Mouse (Mus musculus) layer of hippocampus, postnatal 10 days (tissue): Measurements from ENCODE around the gene Tex50. TPM values are rescaled to one million over a fixed set of nuclear protein-coding genes. Genes with fewer than 3 reads are reported as not detected.

Source experiments
- DNase-seq, 2 experiments: peaks; one replicate each; pipeline ENCODE4 v3.0.0; 2021; ENCODE audit warnings: low spot score in 2 of 2
- total RNA-seq, 2 experiments: library from RNA; stranded (reverse); gene quantifications; 2 replicates each; pipeline ENCODE4 v1.2.3; 2021

The Tex50 gene
- total RNA-seq, 2 experiments from 2014 or later, result not detected

- no peak for DNase-seq
These were observed 32.7 kb downstream of the Tex50 start for GRCm38 (mm10) chr1:161126461-161126860.

GRCm38 (mm10) chr1:161122661-161123418 is 36.3 kb downstream of the Tex50 start:
- no peak for DNase-seq

GRCm38 (mm10) chr1:161114591-161114990 is 44.5 kb downstream of the Tex50 start:
- no peak for DNase-seq

GRCm38 (mm10) chr1:161109216-161109615 is 49.9 kb downstream of the Tex50 start:
- no peak for DNase-seq

Other genes with a start within 250 kb of the Tex50 start
- gene Serpinc1, start 180.7 kb downstream of the Tex50 start, total RNA-seq, result under 1 TPM; 0.13 to 0.59 TPM
- 10 to 100 TPM; 19.8 to 20.0 TPM for gene Zbtb37, start 124.5 kb downstream of the Tex50 start, total RNA-seq
- gene Dars2, start 88.7 kb downstream of the Tex50 start, total RNA-seq, result 10 to 100 TPM; 23.7 to 24.6 TPM
- gene Cenpl, start 88.6 kb downstream of the Tex50 start, total RNA-seq, result 1 to 10 TPM; 2.9 to 4.3 TPM
- gene Klhl20, start 27.8 kb downstream of the Tex50 start, total RNA-seq, result 10 to 100 TPM; 19.9 to 21.8 TPM
- gene Ankrd45, start 16.6 kb downstream of the Tex50 start, total RNA-seq, result 10 to 100 TPM; 27.1 to 29.2 TPM
- gene Prdx6, start 91.9 kb upstream of the Tex50 start, total RNA-seq, result 100 to 1,000 TPM; 214 to 229 TPM
- not detected for gene Tnfsf4, start 236.1 kb upstream of the Tex50 start, total RNA-seq